In genomic region chr14:75377612-75378011, GRCm38 (mm10) we compare ENCODE assay signal across 21 mouse cellular contexts.
DNase-seq lines count a peak whose midpoint lies in the region; ATAC-seq and TF ChIP-seq lines count a peak whose summit lies in the region.
"Had no signal": no experiment of that assay in that cellular context is flagged by ENCODE, and none has a peak within 500 bp of the region (broad histone marks: within the 10 kb centered on the region; RNA-seq: fewer than 3 reads in every experiment).

No protein-coding gene starts in this region.

- H3K27ac ChIP-seq in forebrain, embryonic 14.5 days (ENCODE audit: low read depth, low read length): no peak overlapping the region
- no peak overlapping the region for H3K27ac ChIP-seq in forebrain, embryonic 16.5 days (ENCODE audit: low read length)
- H3K27ac ChIP-seq in liver, postnatal 0 days (ENCODE audit: low read depth): no peak overlapping the region
- no peak overlapping the region for H3K27ac ChIP-seq in intestine, embryonic 16.5 days (ENCODE audit: low read length)
- H3K27ac ChIP-seq: forebrain, embryonic 12.5 days; heart, embryonic 13.5 days; liver, embryonic 15.5 days; neural tube, embryonic 15.5 days; stomach, postnatal 0 days had no signal

- H3K4me2 ChIP-seq in forebrain, embryonic 14.5 days (ENCODE audit: low read length): no peak overlapping the region
- H3K4me2 ChIP-seq in forebrain, embryonic 16.5 days (ENCODE audit: low read length): no peak overlapping the region
- H3K4me2 ChIP-seq in liver, postnatal 0 days (ENCODE audit: low read depth, low read length): no peak overlapping the region
- H3K4me2 ChIP-seq in intestine, embryonic 16.5 days (ENCODE audit: low read depth, low read length): no peak overlapping the region
- H3K4me2 ChIP-seq: forebrain, embryonic 12.5 days; heart, embryonic 13.5 days; liver, embryonic 15.5 days; neural tube, embryonic 15.5 days had no signal

- peak; percentile 31 for DNase-seq in forebrain, embryonic 14.5 days (ENCODE audit: low spot score)
- DNase-seq in liver, postnatal 0 days: peak; percentile 19
- DNase-seq in liver (no peak), ES-CJ7 (ENCODE audit: low read depth, low spot score) (peak; percentile 53)
- peak; percentile 37 for DNase-seq in embryo, embryonic 11 days
- no peak for DNase-seq in thymus, postnatal 36 days
- DNase-seq: adrenal gland, adult 8-10 months; cerebellum, adult 11-12 months; cerebellum, postnatal 25 days; heart, postnatal 36 days; kidney, adult 9 months; left cerebral cortex, postnatal 4 days; right cerebral cortex, postnatal 25 days had no signal

- peak; percentile 2; the same call in 1 of the 2 replicates for ATAC-seq in forebrain, embryonic 14.5 days
- no peak for ATAC-seq in forebrain, embryonic 16.5 days
- ATAC-seq in liver, postnatal 0 days: peak; percentile 73
- ATAC-seq in intestine, embryonic 16.5 days: no peak

- H3K4me1 ChIP-seq in forebrain, embryonic 14.5 days (ENCODE audit: control insufficient read depth, insufficient read depth, low read length): 0 out of 2 replicates have a peak, but pooled peaks cover 2% of the 10 kb centered on the region
- no peaks in the 10 kb centered on the region for H3K4me1 ChIP-seq in forebrain, embryonic 16.5 days (replicated peaks; ENCODE audit: control insufficient read depth, insufficient read depth, low read length)
- no peaks in the 10 kb centered on the region for H3K4me1 ChIP-seq in liver, postnatal 0 days (ENCODE audit: insufficient read depth)
- no peaks in the 10 kb centered on the region for H3K4me1 ChIP-seq in intestine, embryonic 16.5 days (ENCODE audit: control insufficient read depth, insufficient read depth, low read length)
- H3K4me1 ChIP-seq: heart, embryonic 13.5 days; liver, embryonic 15.5 days had no signal

- TF ChIP-seq EP300 in liver, postnatal 0 days (IDR thresholded peaks at IDR 0.05; ENCODE audit: low read depth): no peak

- TF ChIP-seq CTCF in liver, postnatal 0 days (IDR thresholded peaks at IDR 0.05; ENCODE audit: low read depth): no peak

- H3K9me3 ChIP-seq in forebrain, embryonic 14.5 days (replicated peaks; ENCODE audit: control insufficient read depth, low read length): no peaks in the 10 kb centered on the region; the same call in 1 of the 2 replicates
- no peaks in the 10 kb centered on the region for H3K9me3 ChIP-seq in forebrain, embryonic 16.5 days (ENCODE audit: control insufficient read depth, low read length)
- H3K9me3 ChIP-seq in liver, postnatal 0 days (ENCODE audit: low read length): no peaks in the 10 kb centered on the region
- H3K9me3 ChIP-seq in intestine, embryonic 16.5 days (ENCODE audit: control insufficient read depth, low read length): no peaks in the 10 kb centered on the region
- H3K9me3 ChIP-seq: forebrain, embryonic 12.5 days; heart, embryonic 13.5 days; liver, embryonic 15.5 days; neural tube, embryonic 15.5 days had no signal

- H3K9ac ChIP-seq in forebrain, embryonic 14.5 days (ENCODE audit: low read length): no peak overlapping the region
- no peak overlapping the region for H3K9ac ChIP-seq in forebrain, embryonic 16.5 days (replicated peaks; ENCODE audit: low read depth, low read length)
- no peak overlapping the region for H3K9ac ChIP-seq in liver, postnatal 0 days (replicated peaks)
- no peak overlapping the region for H3K9ac ChIP-seq in intestine, embryonic 16.5 days (ENCODE audit: low read depth, low read length)
- H3K9ac ChIP-seq: forebrain, embryonic 12.5 days; heart, embryonic 13.5 days; liver, embryonic 15.5 days; neural tube, embryonic 15.5 days had no signal

- no peaks in the 10 kb centered on the region for H3K27me3 ChIP-seq in forebrain, embryonic 14.5 days (replicated peaks; ENCODE audit: control insufficient read depth, insufficient read depth, low read length)
- H3K27me3 ChIP-seq in forebrain, embryonic 16.5 days (replicated peaks; ENCODE audit: control insufficient read depth, insufficient read depth, low read length): no peaks in the 10 kb centered on the region
- no peaks in the 10 kb centered on the region for H3K27me3 ChIP-seq in liver, postnatal 0 days (ENCODE audit: insufficient read depth, low read length)
- H3K27me3 ChIP-seq in intestine, embryonic 16.5 days (replicated peaks; ENCODE audit: control insufficient read depth, insufficient read depth, low read length): no peaks in the 10 kb centered on the region
- H3K27me3 ChIP-seq: forebrain, embryonic 12.5 days; heart, embryonic 13.5 days; liver, embryonic 15.5 days; neural tube, embryonic 15.5 days had no signal

- H3K36me3 ChIP-seq in forebrain, embryonic 14.5 days (ENCODE audit: control insufficient read depth, insufficient read depth, low read length): no peaks in the 10 kb centered on the region
- H3K36me3 ChIP-seq in forebrain, embryonic 16.5 days (ENCODE audit: control insufficient read depth, insufficient read depth): no peaks in the 10 kb centered on the region
- H3K36me3 ChIP-seq in liver, postnatal 0 days (replicated peaks; ENCODE audit: insufficient read depth, low read length): no peaks in the 10 kb centered on the region
- no peaks in the 10 kb centered on the region for H3K36me3 ChIP-seq in intestine, embryonic 16.5 days (ENCODE audit: control insufficient read depth, insufficient read depth, low read length)
- H3K36me3 ChIP-seq: forebrain, embryonic 12.5 days; heart, embryonic 13.5 days; liver, embryonic 15.5 days; neural tube, embryonic 15.5 days had no signal

- no peak overlapping the region for H3K4me3 ChIP-seq in forebrain, embryonic 14.5 days (ENCODE audit: low read depth, low read length)
- H3K4me3 ChIP-seq in forebrain, embryonic 16.5 days (replicated peaks; ENCODE audit: low read length): no peak overlapping the region
- H3K4me3 ChIP-seq in liver, postnatal 0 days (ENCODE audit: low read depth, low read length): no peak overlapping the region
- no peak overlapping the region for H3K4me3 ChIP-seq in intestine, embryonic 16.5 days (ENCODE audit: low read length)
- H3K4me3 ChIP-seq: forebrain, embryonic 12.5 days; heart, embryonic 13.5 days; liver, embryonic 15.5 days; myocyte; neural tube, embryonic 15.5 days had no signal

- 46% methylated on average over 7 of the region's 7 CpGs for WGBS in forebrain, embryonic 14.5 days
- 47% methylated on average over 7 of the region's 7 CpGs for WGBS in forebrain, embryonic 16.5 days
- WGBS in liver, postnatal 0 days (ENCODE audit: insufficient replicate concordance): 57% methylated on average over 7 of the region's 7 CpGs
- WGBS in intestine, embryonic 16.5 days: 56% methylated on average over 7 of the region's 7 CpGs

Comparison
In these comparisons a context has a peak if more than half of its experiments do, and no peak if none do; other contexts are left out.
1. ATAC-seq: peak in forebrain, embryonic 14.5 days (single experiment) and liver, postnatal 0 days (single experiment); none in forebrain, embryonic 16.5 days (single experiment) and intestine, embryonic 16.5 days (single experiment).
2. DNase-seq: peak in forebrain, embryonic 14.5 days (single experiment), liver, postnatal 0 days (single experiment), ES-CJ7 (single experiment) and embryo, embryonic 11 days (single experiment); none in liver (single experiment) and thymus, postnatal 36 days (0 of 2).